Mouse (Mus musculus): Measurements from ENCODE around the gene Hexim2. TPM values are rescaled to one million over a fixed set of nuclear protein-coding genes. Genes with fewer than 3 reads are reported as not detected.

The Hexim2 gene
- polyA plus RNA-seq, 1 experiment from 2014 or later = 29.8 TPM

GRCm38 (mm10) chr11:103181349-103181748 lies 49.1 kb downstream of the Hexim2 start:
- 82% methylated on average over 9 of the region's 9 CpGs for WGBS
- no peaks in the 10 kb centered on the region for H3K27me3 ChIP-seq (ENCODE audit: control insufficient read depth, insufficient read depth, low read length)
- no peak overlapping the region for H3K27ac ChIP-seq (ENCODE audit: low read depth, low read length)
- no peak for ATAC-seq (ENCODE audit: low read depth)
- H3K4me1 ChIP-seq (ENCODE audit: control insufficient read depth, insufficient read depth, low read length) = no peaks in the 10 kb centered on the region
- H3K36me3 ChIP-seq (ENCODE audit: control insufficient read depth, insufficient read depth, low read length) = no peaks in the 10 kb centered on the region
- H3K4me2 ChIP-seq (ENCODE audit: low read depth, low read length) = no peak overlapping the region
- no peak overlapping the region for H3K4me3 ChIP-seq (ENCODE audit: low read depth, low read length)
- no peak overlapping the region for H3K9ac ChIP-seq (replicated peaks; ENCODE audit: low read depth, low read length)
- H3K9me3 ChIP-seq (ENCODE audit: control insufficient read depth, low read length) = no peaks in the 10 kb centered on the region

- Histone ChIP-seq H3K4me1 (ENCODE audit: control insufficient read depth, insufficient read depth, low read length) (no peaks in the 10 kb centered on the region), H3K36me3 (ENCODE audit: control insufficient read depth, insufficient read depth, low read length) (no peaks in the 10 kb centered on the region), H3K27ac (ENCODE audit: low read depth, low read length) (no peak overlapping the region), H3K27me3 (ENCODE audit: control insufficient read depth, insufficient read depth, low read length) (no peaks in the 10 kb centered on the region), H3K4me2 (ENCODE audit: low read depth, low read length) (no peak overlapping the region), H3K4me3 (ENCODE audit: low read depth, low read length) (no peak overlapping the region), H3K9ac (replicated peaks; ENCODE audit: low read depth, low read length) (no peak overlapping the region), H3K9me3 (ENCODE audit: control insufficient read depth, low read length) (no peaks in the 10 kb centered on the region)
- no peak for ATAC-seq (ENCODE audit: low read depth)
- WGBS = 74% methylated on average over 3 of the region's 3 CpGs
Measured at GRCm38 (mm10) chr11:103181911-103182310, 49.7 kb downstream of the Hexim2 start.

- Histone ChIP-seq H3K27me3 (ENCODE audit: control insufficient read depth, insufficient read depth, low read length) (no peaks in the 10 kb centered on the region), H3K4me1 (ENCODE audit: control insufficient read depth, insufficient read depth, low read length) (no peaks in the 10 kb centered on the region), H3K4me3 (ENCODE audit: low read depth, low read length) (no peak overlapping the region), H3K4me2 (ENCODE audit: low read depth, low read length) (no peak overlapping the region), H3K9me3 (ENCODE audit: control insufficient read depth, low read length) (no peaks in the 10 kb centered on the region), H3K9ac (replicated peaks; ENCODE audit: low read depth, low read length) (no peak overlapping the region), H3K36me3 (ENCODE audit: control insufficient read depth, insufficient read depth, low read length) (no peaks in the 10 kb centered on the region), H3K27ac (ENCODE audit: low read depth, low read length) (no peak overlapping the region)
- 32% methylated on average over 2 of the region's 2 CpGs for WGBS
- no peak for ATAC-seq (ENCODE audit: low read depth)
Measured at GRCm38 (mm10) chr11:103184891-103185290, 52.7 kb downstream of the Hexim2 start.

Other genes starting within 250 kb of the Hexim2 start
- 0.17 TPM in 1 of 2 replicates, not detected in the other for gene Fam187a, start 247.3 kb upstream of the Hexim2 start, polyA plus RNA-seq (2014; fragmentation: Nextera tagmentation; extraction: Ambion mirVana)
- 0.17 and 0.88 TPM in 2 replicates for gene Gfap, start 231.5 kb upstream of the Hexim2 start, polyA plus RNA-seq (2014; fragmentation: Nextera tagmentation; extraction: Ambion mirVana)
- gene Kif18b, start 207.3 kb upstream of the Hexim2 start, polyA plus RNA-seq (2014; fragmentation: Nextera tagmentation; extraction: Ambion mirVana) = 0.84 and 0.88 TPM in 2 replicates
- gene C1ql1, start 185.7 kb upstream of the Hexim2 start, polyA plus RNA-seq (2014; fragmentation: Nextera tagmentation; extraction: Ambion mirVana) = 5.6 and 6.8 TPM in 2 replicates
- gene Nmt1, start 104.2 kb upstream of the Hexim2 start, polyA plus RNA-seq (2014; fragmentation: Nextera tagmentation; extraction: Ambion mirVana) = 27.9 and 35.5 TPM in 2 replicates
- 178 and 193 TPM in 2 replicates for gene Dcakd, start 104.1 kb upstream of the Hexim2 start, polyA plus RNA-seq (2014; fragmentation: Nextera tagmentation; extraction: Ambion mirVana)
- gene Plcd3, start 30.8 kb upstream of the Hexim2 start, polyA plus RNA-seq (2014; fragmentation: Nextera tagmentation; extraction: Ambion mirVana) = 1.3 and 1.4 TPM in 2 replicates
- 8.1 and 8.2 TPM in 2 replicates for gene Acbd4, start 30.7 kb upstream of the Hexim2 start, polyA plus RNA-seq (2014; fragmentation: Nextera tagmentation; extraction: Ambion mirVana)
- 5.8 and 6.1 TPM in 2 replicates for gene Hexim1, start 16.2 kb upstream of the Hexim2 start, polyA plus RNA-seq (2014; fragmentation: Nextera tagmentation; extraction: Ambion mirVana)
- 5.1 and 9.2 TPM in 2 replicates for gene Fmnl1, start 38.7 kb downstream of the Hexim2 start, polyA plus RNA-seq (2014; fragmentation: Nextera tagmentation; extraction: Ambion mirVana)
- 1.4 and 2.4 TPM in 2 replicates for gene 1700023F06Rik, start 76.1 kb downstream of the Hexim2 start, polyA plus RNA-seq (2014; fragmentation: Nextera tagmentation; extraction: Ambion mirVana)
- 0.32 and 0.92 TPM in 2 replicates for gene Spata32, start 86.0 kb downstream of the Hexim2 start, polyA plus RNA-seq (2014; fragmentation: Nextera tagmentation; extraction: Ambion mirVana)
- gene Map3k14, start 135.0 kb downstream of the Hexim2 start, polyA plus RNA-seq (2014; fragmentation: Nextera tagmentation; extraction: Ambion mirVana) = 3.0 and 4.1 TPM in 2 replicates
- 3.9 and 4.1 TPM in 2 replicates for gene Arhgap27, start 231.3 kb downstream of the Hexim2 start, polyA plus RNA-seq (2014; fragmentation: Nextera tagmentation; extraction: Ambion mirVana)

All from neural tube, embryonic 14.5 days (tissue).